Comparison of ENCODE assay signal across 16 mouse cellular contexts in genomic region chr9:103387011-103387653, GRCm38 (mm10). TPM values are rescaled to one million over a fixed set of nuclear protein-coding genes. Genes with fewer than 3 reads are reported as not detected.
A peak's percentile ranks its signal among the peaks of the same experiment; 100 is the strongest.
DNase-seq lines count a peak whose midpoint lies in the region; ATAC-seq lines count a peak whose summit lies in the region.
"Had no signal": no experiment of that assay in that cellular context is flagged by ENCODE, and none has a peak within 500 bp of the region (broad histone marks: within the 10 kb centered on the region; RNA-seq: fewer than 3 reads in every experiment).

No protein-coding gene starts in this region.

- peak overlapping the region; percentile 29; the same call in 1 of the 2 replicates for H3K27ac ChIP-seq in heart, embryonic 10.5 days
- peak overlapping the region; percentile 62; the same call in 1 of the 2 replicates for H3K27ac ChIP-seq in limb, embryonic 11.5 days (replicated peaks; ENCODE audit: low read depth, low read length)
- H3K27ac ChIP-seq in limb, embryonic 10.5 days, result no peak overlapping the region; the same call in 1 of the 2 replicates
- H3K27ac ChIP-seq: kidney, postnatal 0 days; layer of hippocampus, adult 2 months had no signal

- ATAC-seq in limb, embryonic 11.5 days (ENCODE audit: insufficient number of reproducible peaks, low FRiP score, low TSS enrichment, low read depth), result no peak
- ATAC-seq: liver, postnatal 0 days; midbrain, embryonic 16.5 days had no signal

- H3K4me2 ChIP-seq in limb, embryonic 11.5 days (ENCODE audit: low read depth, severe bottlenecking), result no peak overlapping the region

- peaks cover 33% of the 10 kb centered on the region for H3K4me1 ChIP-seq in heart, embryonic 10.5 days
- H3K4me1 ChIP-seq in limb, embryonic 11.5 days (ENCODE audit: control insufficient read depth, insufficient read depth, low read length), result peaks cover 10% of the 10 kb centered on the region
- H3K4me1 ChIP-seq in limb, embryonic 10.5 days, result peaks cover 24% of the 10 kb centered on the region

- no peaks in the 10 kb centered on the region for H3K27me3 ChIP-seq in heart, embryonic 10.5 days (ENCODE audit: insufficient read depth, poor library complexity, severe bottlenecking)
- no peaks in the 10 kb centered on the region; the same call in 1 of the 2 replicates for H3K27me3 ChIP-seq in limb, embryonic 11.5 days (ENCODE audit: control insufficient read depth, insufficient read depth, low read length)
- H3K27me3 ChIP-seq in limb, embryonic 10.5 days (ENCODE audit: low read depth, poor library complexity, severe bottlenecking), result peaks cover 13% of the 10 kb centered on the region; the same call in 1 of the 2 replicates

- intact Hi-C loops in heart, postnatal 14 days (cut with DNase I), result no loop called here

- H3K9ac ChIP-seq in limb, embryonic 11.5 days (ENCODE audit: low read length), result no peak overlapping the region
- H3K9ac ChIP-seq: liver, postnatal 0 days had no signal

- no peaks in the 10 kb centered on the region for H3K36me3 ChIP-seq in heart, embryonic 10.5 days
- H3K36me3 ChIP-seq in limb, embryonic 11.5 days (ENCODE audit: control insufficient read depth, insufficient read depth, low read length), result no peaks in the 10 kb centered on the region
- H3K36me3 ChIP-seq in limb, embryonic 10.5 days, result no peaks in the 10 kb centered on the region

- no peak for DNase-seq in heart, embryonic 10.5 days (ENCODE audit: low spot score)
- DNase-seq in heart, postnatal 14 days, result no peak
- DNase-seq in limb, embryonic 11.5 days (ENCODE audit: low spot score), result no peak
- DNase-seq in limb, embryonic 10.5 days (ENCODE audit: low spot score), result no peak
- DNase-seq in NIH3T3 (ENCODE audit: low read depth), result peak; percentile 39
- DNase-seq in fibroblast of lung, adult 2 months (ENCODE audit: low read depth), result peak; percentile 77
- no peak for DNase-seq in Muller cell, postnatal 12 days (ENCODE audit: inconsistent ontology term)
- DNase-seq: adrenal gland, postnatal 14 days; cerebellum, adult 18-20 months; cerebellum, postnatal 36 days; liver; liver, postnatal 0 days; thymus, postnatal 36 days had no signal

- H3K9me3 ChIP-seq in heart, embryonic 10.5 days, result no peaks in the 10 kb centered on the region
- H3K9me3 ChIP-seq in limb, embryonic 11.5 days (ENCODE audit: control insufficient read depth, low read length), result no peaks in the 10 kb centered on the region
- H3K9me3 ChIP-seq in limb, embryonic 10.5 days (replicated peaks), result no peaks in the 10 kb centered on the region

- no peak overlapping the region for H3K4me3 ChIP-seq in heart, embryonic 10.5 days
- H3K4me3 ChIP-seq in limb, embryonic 11.5 days (ENCODE audit: low read depth, low read length), result no peak overlapping the region
- no peak overlapping the region for H3K4me3 ChIP-seq in limb, embryonic 10.5 days
- H3K4me3 ChIP-seq: layer of hippocampus, adult 2 months had no signal

- WGBS in heart, embryonic 10.5 days, result 72% methylated on average over 10 of the region's 10 CpGs
- 65% methylated on average over 10 of the region's 10 CpGs for WGBS in limb, embryonic 11.5 days
- WGBS in limb, embryonic 10.5 days, result 68% methylated on average over 10 of the region's 10 CpGs

RNA-seq across cellular contexts. Expression of gene Cdv3, which starts 21.5 kb away (rescaled TPM):
- 116 and 128 TPM in 2 replicates for polyA plus RNA-seq in heart, embryonic 10.5 days (2016; fragmentation: Nextera tagmentation; extraction: Ambion mirVana)
- total RNA-seq in heart, postnatal 14 days (2021), result 10 to 100 TPM; 85.5 to 99.8 TPM
- polyA plus RNA-seq in limb, embryonic 11.5 days (2014; fragmentation: Nextera tagmentation; extraction: Ambion mirVana), result 123 and 139 TPM in 2 replicates
- 150 and 166 TPM in 2 replicates for polyA plus RNA-seq in limb, embryonic 10.5 days (2016; fragmentation: Nextera tagmentation; extraction: Ambion mirVana)

Comparison
In these comparisons a context has a peak if more than half of its experiments do, and no peak if none do; other contexts are left out.
1. DNase-seq: peak in NIH3T3 (single experiment) and fibroblast of lung, adult 2 months (single experiment); none in heart, embryonic 10.5 days (single experiment), heart, postnatal 14 days (0 of 2), limb, embryonic 11.5 days (single experiment), limb, embryonic 10.5 days (single experiment) and Muller cell, postnatal 12 days (single experiment).